Mouse (Mus musculus) hindbrain, embryonic 10.5 days (tissue): ENCODE results near the gene Nuf2. TPM values are rescaled to one million over a fixed set of nuclear protein-coding genes. Genes with fewer than 3 reads are reported as not detected.
A peak's percentile ranks its signal among the peaks of the same experiment; 100 is the strongest.

Source experiments
- DNase-seq: peaks from one replicate; pipeline ENCODE4 v3.0.0-alpha.2; 2017; ENCODE audit warnings: low spot score
- H3K27ac ChIP-seq: fragments of 300-500 bp; sonication (generic); 2 replicates; pipeline ENCODE4 v1.5.1; 2016; ENCODE audit warnings: mild to moderate bottlenecking, moderate library complexity
- H3K27me3 ChIP-seq: fragments of 300-500 bp; sonication (generic); 2 replicates; pipeline ENCODE4 v1.6.1; 2016; ENCODE audit warnings: mild to moderate bottlenecking; ENCODE audit not compliant: poor library complexity, insufficient read depth, severe bottlenecking
- H3K36me3 ChIP-seq: fragments of 300-500 bp; sonication (generic); 2 replicates; pipeline ENCODE4 v1.6.1; 2016; ENCODE audit warnings: mild to moderate bottlenecking, moderate library complexity
- H3K4me1 ChIP-seq: fragments of 300-500 bp; sonication (generic); replicated peaks from 2 replicates; pipeline ENCODE4 v1.6.1; 2016; ENCODE audit warnings: mild to moderate bottlenecking
- H3K4me3 ChIP-seq: fragments of 300-500 bp; sonication (generic); 2 replicates; pipeline ENCODE4 v1.5.1; 2016; ENCODE audit warnings: mild to moderate bottlenecking, moderate library complexity
- H3K9me3 ChIP-seq: fragments of 300-500 bp; sonication (generic); 2 replicates; pipeline ENCODE4 v1.6.1; 2016; ENCODE audit warnings: mild to moderate bottlenecking, moderate library complexity
- WGBS: fragments of 180-500 bp; shearing (Covaris S2); methylation state at CpG from one replicate; pipeline ENCODE4 v1.1.7; 2016; 5-methylcytosine and 5-hydroxymethylcytosine counted together
- polyA plus RNA-seq: library from polyadenylated mRNA; unstranded; fragments of >200 nt; fragmentation: Nextera tagmentation; extraction: Ambion mirVana; gene quantifications from 2 replicates; pipeline ENCODE4 v1.2.1, GENCODE M21; 2016

Nuf2 gene
- polyA plus RNA-seq, 1 experiment from 2014 or later = 67.6 TPM

- Histone ChIP-seq H3K9me3 (no peaks in the 10 kb centered on the region), H3K4me1 (no peaks in the 10 kb centered on the region), H3K4me3 (no peak overlapping the region), H3K36me3 (peaks cover 93% of the 10 kb centered on the region), H3K27me3 (no peaks in the 10 kb centered on the region), H3K27ac (no peak overlapping the region)
- WGBS = 94% methylated on average over 8 of the region's 8 CpGs
- no peak for DNase-seq
These were observed 13.8 kb downstream of the Nuf2 start for GRCm38 (mm10) chr1:169517376-169517892.

- Histone ChIP-seq H3K27me3 (no peaks in the 10 kb centered on the region), H3K4me3 (no peak overlapping the region), H3K9me3 (no peaks in the 10 kb centered on the region), H3K36me3 (peaks cover 97% of the 10 kb centered on the region), H3K27ac (no peak overlapping the region), H3K4me1 (no peaks in the 10 kb centered on the region)
- no peak for DNase-seq
- WGBS = 90% methylated on average over 6 of the region's 6 CpGs
These were observed 24.9 kb downstream of the Nuf2 start for GRCm38 (mm10) chr1:169506354-169506753.

- WGBS = 96% methylated on average over 3 of the region's 3 CpGs
These were observed 28.4 kb downstream of the Nuf2 start for GRCm38 (mm10) chr1:169502876-169503275.

GRCm38 (mm10) chr1:169495621-169496020, 35.6 kb downstream of the Nuf2 start:
- Histone ChIP-seq H3K4me3 (no peak overlapping the region), H3K27ac (no peak overlapping the region), H3K27me3 (no peaks in the 10 kb centered on the region), H3K36me3 (peaks cover 51% of the 10 kb centered on the region), H3K9me3 (no peaks in the 10 kb centered on the region), H3K4me1 (no peaks in the 10 kb centered on the region)
- peak; percentile 40 for DNase-seq
- 82% methylated on average over 8 of the region's 8 CpGs for WGBS

More at GRCm38 (mm10) chr1:169502876-169503275, 28.4 kb downstream of the Nuf2 start:
- H3K36me3 ChIP-seq = peaks cover 97% of the 10 kb centered on the region
- H3K9me3 ChIP-seq = no peaks in the 10 kb centered on the region
- no peak overlapping the region for H3K27ac ChIP-seq
- no peak for DNase-seq
- H3K4me3 ChIP-seq = no peak overlapping the region
- H3K4me1 ChIP-seq = no peaks in the 10 kb centered on the region
- no peaks in the 10 kb centered on the region for H3K27me3 ChIP-seq

- Histone ChIP-seq H3K9me3 (no peaks in the 10 kb centered on the region), H3K27me3 (no peaks in the 10 kb centered on the region), H3K4me3 (no peak overlapping the region), H3K4me1 (no peaks in the 10 kb centered on the region), H3K36me3 (peaks cover 12% of the 10 kb centered on the region), H3K27ac (no peak overlapping the region)
- WGBS = 94% methylated on average over 1 of the region's 1 CpGs
- DNase-seq = no peak
These were observed 39.7 kb downstream of the Nuf2 start for GRCm38 (mm10) chr1:169491561-169491960.

GRCm38 (mm10) chr1:169485408-169485885, 45.8 kb downstream of the Nuf2 start:
- Histone ChIP-seq H3K4me1 (peaks cover 5% of the 10 kb centered on the region; the same call in 1 of the 2 replicates), H3K36me3 (no peaks in the 10 kb centered on the region), H3K9me3 (no peaks in the 10 kb centered on the region), H3K27me3 (no peaks in the 10 kb centered on the region), H3K27ac (no peak overlapping the region), H3K4me3 (no peak overlapping the region)
- 79% methylated on average over 6 of the region's 6 CpGs for WGBS
- DNase-seq = no peak

- H3K4me3 ChIP-seq = no peak overlapping the region
- no peaks in the 10 kb centered on the region for H3K27me3 ChIP-seq
- DNase-seq = no peak
- H3K36me3 ChIP-seq = no peaks in the 10 kb centered on the region
- H3K9me3 ChIP-seq = no peaks in the 10 kb centered on the region
- no peak overlapping the region for H3K27ac ChIP-seq
- 67% methylated on average over 4 of the region's 4 CpGs for WGBS
- H3K4me1 ChIP-seq = peaks cover 5% of the 10 kb centered on the region; the same call in 1 of the 2 replicates
These were observed 46.7 kb downstream of the Nuf2 start for GRCm38 (mm10) chr1:169484565-169484964.

- Histone ChIP-seq H3K9me3 (no peaks in the 10 kb centered on the region), H3K27ac (no peak overlapping the region), H3K27me3 (no peaks in the 10 kb centered on the region), H3K4me1 (peaks cover 5% of the 10 kb centered on the region; the same call in 1 of the 2 replicates), H3K36me3 (no peaks in the 10 kb centered on the region), H3K4me3 (no peak overlapping the region)
- 93% methylated on average over 6 of the region's 6 CpGs for WGBS
- DNase-seq = no peak
These were observed 48.5 kb downstream of the Nuf2 start for GRCm38 (mm10) chr1:169482596-169483335.

- Histone ChIP-seq H3K4me3 (no peak overlapping the region), H3K27me3 (no peaks in the 10 kb centered on the region), H3K9me3 (no peaks in the 10 kb centered on the region), H3K27ac (no peak overlapping the region), H3K4me1 (0 out of 2 replicates have a peak, but pooled peaks cover 5% of the 10 kb centered on the region), H3K36me3 (no peaks in the 10 kb centered on the region)
- WGBS = 80% methylated on average over 3 of the region's 3 CpGs
- no peak for DNase-seq
These were observed 60.1 kb downstream of the Nuf2 start for GRCm38 (mm10) chr1:169471185-169471584.

GRCm38 (mm10) chr1:169467791-169468190, 63.5 kb downstream of the Nuf2 start:
- Histone ChIP-seq H3K27me3 (no peaks in the 10 kb centered on the region), H3K4me1 (0 out of 2 replicates have a peak, but pooled peaks cover 5% of the 10 kb centered on the region), H3K27ac (no peak overlapping the region), H3K9me3 (no peaks in the 10 kb centered on the region), H3K36me3 (no peaks in the 10 kb centered on the region), H3K4me3 (no peak overlapping the region)
- no peak for DNase-seq
- 64% methylated on average over 5 of the region's 5 CpGs for WGBS

GRCm38 (mm10) chr1:169462386-169463115, 68.7 kb downstream of the Nuf2 start:
- 79% methylated on average over 15 of the region's 15 CpGs for WGBS
- Histone ChIP-seq H3K9me3 (no peaks in the 10 kb centered on the region), H3K27ac (no peak overlapping the region), H3K4me1 (peaks cover 11% of the 10 kb centered on the region), H3K36me3 (no peaks in the 10 kb centered on the region), H3K4me3 (no peak overlapping the region), H3K27me3 (no peaks in the 10 kb centered on the region)
- DNase-seq = no peak

GRCm38 (mm10) chr1:169459071-169459782, 72.0 kb downstream of the Nuf2 start:
- no peak overlapping the region for H3K4me3 ChIP-seq
- H3K27ac ChIP-seq = peak overlapping the region; percentile 80
- DNase-seq = peak; percentile 79
- H3K4me1 ChIP-seq = peaks cover 10% of the 10 kb centered on the region
- no peaks in the 10 kb centered on the region for H3K27me3 ChIP-seq
- no peaks in the 10 kb centered on the region for H3K36me3 ChIP-seq
- 18% methylated on average over 11 of the region's 11 CpGs for WGBS
- H3K9me3 ChIP-seq = no peaks in the 10 kb centered on the region
